Mouse (Mus musculus): ENCODE data around the gene Taok3. TPM values are rescaled to one million over a fixed set of nuclear protein-coding genes. Genes with fewer than 3 reads are reported as not detected.

The Taok3 gene
- total and polyA plus RNA-seq, 3 experiments: 32.1 to 79.2 TPM; not detected in 1

DNA sequence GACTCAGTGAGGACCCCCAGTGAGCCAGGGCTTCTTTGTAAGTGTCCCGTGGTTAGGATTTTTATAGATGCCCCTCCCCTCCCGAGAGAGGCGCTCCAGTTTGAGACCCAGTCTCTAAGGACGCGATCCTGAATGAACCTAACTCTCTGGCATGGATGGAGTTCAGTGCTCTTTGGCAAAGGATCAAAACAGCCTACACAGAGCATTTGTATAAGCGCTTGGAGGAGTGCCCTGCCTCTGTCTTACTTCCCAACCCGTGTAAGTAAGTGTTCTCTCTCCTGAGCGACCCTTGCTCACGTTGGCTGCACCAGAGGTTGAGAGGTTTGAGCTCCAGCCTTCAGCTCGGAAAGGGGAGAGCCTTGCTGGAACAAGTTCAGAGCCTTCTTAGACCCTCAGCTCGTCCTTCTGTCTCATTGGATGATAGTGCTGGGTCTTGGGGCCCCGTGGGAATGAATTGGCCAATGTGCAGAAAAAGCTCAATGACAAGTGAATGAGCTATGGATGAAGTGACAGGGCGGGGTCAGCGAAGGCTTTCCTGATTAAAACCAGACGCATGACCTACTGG lies 33.7 kb downstream of the Taok3 start:
- no peak overlapping the region for H3K9ac ChIP-seq (ENCODE audit: control insufficient read depth, low read depth, low read length, poor library complexity, severe bottlenecking)
- TF ChIP-seq MAZ (IDR thresholded peaks at IDR 0.05; ENCODE audit: low read depth, low read length) (no peak), MYB (IDR thresholded peaks at IDR 0.05; ENCODE audit: low read depth, low read length) (no peak)
- H3K27ac ChIP-seq (ENCODE audit: control insufficient read depth, low read depth, low read length): no peak overlapping the region
- H3K4me1 ChIP-seq (ENCODE audit: control insufficient read depth in 1 of 2, insufficient read depth in 2 of 2, low read length in 2 of 2): peaks cover 6 to 9% of the 10 kb centered on the region in 2 experiments
- no peaks in the 10 kb centered on the region for H3K27me3 ChIP-seq (ENCODE audit: control insufficient read depth in 1 of 2, insufficient read depth in 2 of 2, low read length in 2 of 2)
- H3K79me2 ChIP-seq (ENCODE audit: control insufficient read depth, insufficient read depth, low read length, poor library complexity): peaks cover 49% of the 10 kb centered on the region
- peaks cover 9 to 25% of the 10 kb centered on the region in 2 experiments for H3K36me3 ChIP-seq (ENCODE audit: control insufficient read depth in 1 of 2, insufficient read depth in 2 of 2, low read length in 2 of 2)
- no peak for DNase-seq (ENCODE audit: low read depth, low spot score)
- H3K9me3 ChIP-seq (replicated peaks; ENCODE audit: insufficient read depth, low read length): no peaks in the 10 kb centered on the region
- no peak overlapping the region for H3K4me3 ChIP-seq (ENCODE audit: control insufficient read depth in 1 of 2, insufficient read depth in 1 of 2, low read depth in 2 of 2, low read length in 2 of 2)

DNA sequence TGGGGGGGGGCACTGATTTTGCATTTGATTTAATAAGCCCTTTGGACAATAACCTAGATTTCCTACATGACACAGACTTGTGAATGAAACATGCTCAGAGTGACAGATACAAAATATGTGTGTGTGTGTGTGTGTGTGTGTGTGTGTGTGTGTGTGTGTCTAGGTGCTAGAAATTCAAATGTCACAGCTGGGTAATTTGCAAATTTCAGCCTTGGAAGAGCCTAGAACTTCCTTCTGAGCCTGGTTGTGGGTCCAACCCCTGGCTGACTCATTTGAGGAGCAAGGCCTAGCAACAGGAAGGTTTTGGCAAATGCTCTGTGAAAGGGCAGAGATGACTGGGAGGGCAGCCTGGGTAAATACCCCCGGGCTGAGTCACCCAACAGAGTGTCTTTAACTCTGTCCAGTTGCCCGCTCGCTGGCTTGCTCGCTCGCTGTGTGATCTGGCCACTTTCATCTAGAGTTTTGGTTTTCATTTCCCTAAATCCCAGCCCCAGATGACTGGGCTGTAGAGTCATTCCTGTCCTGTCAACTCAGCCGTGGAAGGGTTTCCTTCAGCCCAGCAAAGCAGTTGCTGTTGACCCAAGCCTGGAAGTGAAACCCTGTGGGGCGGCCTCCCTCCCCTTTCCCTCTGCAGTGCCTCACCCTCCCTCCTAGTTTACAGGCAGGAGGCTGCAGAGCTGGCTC lies 38.5 kb downstream of the Taok3 start:
- no peak overlapping the region for H3K9ac ChIP-seq (ENCODE audit: control insufficient read depth, low read depth, low read length, poor library complexity, severe bottlenecking)
- H3K79me2 ChIP-seq (ENCODE audit: control insufficient read depth, insufficient read depth, low read length, poor library complexity): peaks cover 39% of the 10 kb centered on the region
- no peaks in the 10 kb centered on the region for H3K9me3 ChIP-seq (replicated peaks; ENCODE audit: insufficient read depth, low read length)
- H3K4me1 ChIP-seq (ENCODE audit: control insufficient read depth in 1 of 2, insufficient read depth in 2 of 2, low read length in 2 of 2): no peaks in the 10 kb centered on the region
- no peak for DNase-seq (ENCODE audit: low read depth, low spot score)
- H3K36me3 ChIP-seq (ENCODE audit: control insufficient read depth in 1 of 2, insufficient read depth in 2 of 2, low read length in 2 of 2): peaks cover 0 to 12% of the 10 kb centered on the region in 2 experiments; a peak in 2 of 4 replicates
- TF ChIP-seq ZC3H11A (IDR thresholded peaks at IDR 0.05; ENCODE audit: low read depth, low read length) (no peak), POLR2AphosphoS2 (IDR thresholded peaks at IDR 0.05; ENCODE audit: low read length) (no peak), GABPA (IDR thresholded peaks at IDR 0.05; ENCODE audit: low read depth, low read length) (no peak), MXI1 (IDR thresholded peaks at IDR 0.05; ENCODE audit: low read depth, low read length) (no peak), MEF2A (IDR thresholded peaks at IDR 0.05; ENCODE audit: extremely low read depth, insufficient replicate concordance, low read depth, low read length, poor library complexity, severe bottlenecking) (no peak), GATA1 (IDR thresholded peaks at IDR 0.05; ENCODE audit: low read depth, low read length) (no peak), ETS1 (IDR thresholded peaks at IDR 0.05; ENCODE audit: low read depth, low read length) (no peak), MAZ (IDR thresholded peaks at IDR 0.05; ENCODE audit: low read depth, low read length) (no peak), HCFC1 (IDR thresholded peaks at IDR 0.05; ENCODE audit: low read depth, low read length) (no peak), RCOR1 (IDR thresholded peaks at IDR 0.05; ENCODE audit: low read depth, low read length) (no peak), KAT2A (conservative IDR thresholded peaks at IDR 0.05; ENCODE audit: low read depth, low read length) (no peak), MYC (IDR thresholded peaks at IDR 0.05; ENCODE audit: low read depth, low read length) (no peak), RAD21 (IDR thresholded peaks at IDR 0.05; ENCODE audit: low read depth, low read length) (no peak), MAFK (IDR thresholded peaks at IDR 0.05; ENCODE audit: borderline replicate concordance, low read depth, low read length) (no peak), SIN3A (IDR thresholded peaks at IDR 0.05; ENCODE audit: low read length) (no peak), USF2 (IDR thresholded peaks at IDR 0.05; ENCODE audit: borderline replicate concordance in 1 of 2, insufficient read depth in 1 of 2, low read depth in 1 of 2, low read length in 2 of 2) (no peak), BHLHE40 (IDR thresholded peaks at IDR 0.05; ENCODE audit: borderline replicate concordance, low read depth, low read length) (no peak)
- H3K27ac ChIP-seq (ENCODE audit: control insufficient read depth, low read depth, low read length): no peak overlapping the region
- H3K4me3 ChIP-seq (ENCODE audit: control insufficient read depth in 1 of 2, insufficient read depth in 1 of 2, low read depth in 2 of 2, low read length in 2 of 2): no peak overlapping the region
- no peaks in the 10 kb centered on the region for H3K27me3 ChIP-seq (ENCODE audit: control insufficient read depth in 1 of 2, insufficient read depth in 2 of 2, low read length in 2 of 2)
